Mouse (Mus musculus): ENCODE results near the gene Ap3d1.

The Ap3d1 gene

GRCm38 (mm10) chr10:80742180-80742978, at the start of gene Ap3d1:
Gene Ap3d1 (minus strand): TSS chr10:80742264.
- DNase-seq = peak; percentile 96

- DNase-seq = peak; percentile 54
Measured at GRCm38 (mm10) chr10:80791476-80792174, 49.6 kb upstream of the Ap3d1 start.

- DNase-seq = no peak
Measured at GRCm38 (mm10) chr10:80790761-80791404, 48.8 kb upstream of the Ap3d1 start.

- DNase-seq = no peak
Measured at GRCm38 (mm10) chr10:80787517-80787916, 45.5 kb upstream of the Ap3d1 start.

- no peak for DNase-seq
Measured at GRCm38 (mm10) chr10:80785963-80786362, 43.9 kb upstream of the Ap3d1 start.

- no peak for DNase-seq
Measured at GRCm38 (mm10) chr10:80784871-80785270, 42.8 kb upstream of the Ap3d1 start.

- no peak for DNase-seq
Measured at GRCm38 (mm10) chr10:80784302-80784701, 42.2 kb upstream of the Ap3d1 start.

GRCm38 (mm10) chr10:80779565-80779964, 37.5 kb upstream of the Ap3d1 start:
- DNase-seq = no peak

GRCm38 (mm10) chr10:80777123-80777522, 35.1 kb upstream of the Ap3d1 start:
- peak; percentile 52 for DNase-seq

GRCm38 (mm10) chr10:80776358-80776869, 34.4 kb upstream of the Ap3d1 start:
- no peak for DNase-seq

GRCm38 (mm10) chr10:80775731-80776130, 33.7 kb upstream of the Ap3d1 start:
- DNase-seq = peak; percentile 76

- no peak for DNase-seq
Measured at GRCm38 (mm10) chr10:80774981-80775380, 32.9 kb upstream of the Ap3d1 start.

- peak; percentile 93 for DNase-seq
Measured at GRCm38 (mm10) chr10:80774549-80774948, 32.5 kb upstream of the Ap3d1 start.

- no peak for DNase-seq
Measured at GRCm38 (mm10) chr10:80773816-80774215, 31.8 kb upstream of the Ap3d1 start.

- DNase-seq = no peak
Measured at GRCm38 (mm10) chr10:80768365-80768764, 26.3 kb upstream of the Ap3d1 start.

- DNase-seq = no peak
Measured at GRCm38 (mm10) chr10:80766161-80766815, 24.2 kb upstream of the Ap3d1 start.

GRCm38 (mm10) chr10:80765746-80766145, 23.7 kb upstream of the Ap3d1 start:
- DNase-seq = no peak

GRCm38 (mm10) chr10:80763502-80763901, 21.4 kb upstream of the Ap3d1 start:
- no peak for DNase-seq

GRCm38 (mm10) chr10:80761821-80762220, 19.8 kb upstream of the Ap3d1 start:
- no peak for DNase-seq

GRCm38 (mm10) chr10:80760596-80761524, 18.8 kb upstream of the Ap3d1 start:
- DNase-seq = no peak

- DNase-seq = no peak
Measured at GRCm38 (mm10) chr10:80758651-80759050, 16.6 kb upstream of the Ap3d1 start.

GRCm38 (mm10) chr10:80757717-80758116, 15.7 kb upstream of the Ap3d1 start:
- no peak for DNase-seq

All from cerebellum, adult 11 months (tissue).